Mouse (Mus musculus): Measurements from ENCODE around the gene Trim11.

DNA sequence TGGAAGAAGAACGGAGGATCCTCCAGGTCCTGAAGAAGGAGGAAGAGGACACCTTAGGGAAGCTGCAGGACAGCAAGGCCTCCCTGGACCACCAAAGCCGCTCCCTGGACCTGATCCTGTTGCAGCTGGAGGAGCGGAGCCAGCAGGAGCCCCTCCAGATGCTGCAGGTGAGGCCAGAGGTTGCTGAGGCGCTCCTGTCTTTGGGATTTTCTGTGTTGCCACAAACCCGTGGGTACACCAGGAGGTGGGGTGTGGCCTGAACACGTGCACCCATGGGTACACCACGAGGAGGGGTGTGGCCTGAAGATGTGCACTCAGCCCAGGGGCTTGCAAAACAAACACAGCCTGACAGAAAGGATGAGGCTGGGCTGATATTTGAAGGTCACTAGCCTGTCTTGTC lies 9.3 kb upstream of the Trim11 start:
- TF ChIP-seq HCFC1 (IDR thresholded peaks at IDR 0.05; ENCODE audit: low read depth, low read length), result no peak
- no peak for TF ChIP-seq EP300 (IDR thresholded peaks at IDR 0.05; ENCODE audit: low read depth in 1 of 2, low read length in 2 of 2)

All from MEL (cell line).